Mouse (Mus musculus) spleen, postnatal 14 days (tissue): ENCODE data around the gene Olfr548-ps1.

Experiments used
- DNase-seq, 2 experiments: peaks; one replicate each; pipeline ENCODE4 v3.0.0; 2021 to 2022; ENCODE audit warnings: low spot score in 2 of 2

Gene Olfr548-ps1

GRCm38 (mm10) chr7:102573174-102573830 lies 32.6 kb downstream of the Olfr548-ps1 start:
- DNase-seq: no peak

- no peak for DNase-seq
Measured at GRCm38 (mm10) chr7:102575998-102576397, 35.3 kb downstream of the Olfr548-ps1 start.

GRCm38 (mm10) chr7:102591786-102592185 lies 51.1 kb downstream of the Olfr548-ps1 start, which contains the start of gene Olfr551:
Gene Olfr551 (minus strand): TSS chr7:102591886.
- no peak for DNase-seq
